ENCODE assay signal across 8 mouse cellular contexts in genomic region chrX:104482572-104483443, GRCm38 (mm10). TPM values are rescaled to one million over a fixed set of nuclear protein-coding genes. Genes with fewer than 3 reads are reported as not detected.
DNase-seq lines count a peak whose midpoint lies in the region; ATAC-seq and TF ChIP-seq lines count a peak whose summit lies in the region.

Gene Uprt, plus strand, starts transcription at chrX:104482818.

- H3K4me3 ChIP-seq in hindbrain, embryonic 16.5 days (ENCODE audit: low read length): peak within 1 kb of the TSS; percentile 58
- H3K4me3 ChIP-seq in left cerebral cortex, adult 2 months: peak within 1 kb of the TSS; percentile 64
- peak within 1 kb of the TSS; percentile 66 for H3K4me3 ChIP-seq in macrophage (ENCODE audit: inconsistent target)

- H3K36me3 ChIP-seq in hindbrain, embryonic 16.5 days (ENCODE audit: control insufficient read depth, insufficient read depth, low read length): no peaks in the 10 kb centered on the region
- H3K36me3 ChIP-seq in macrophage (ENCODE audit: inconsistent target): no peaks in the 10 kb centered on the region

- H3K27ac ChIP-seq in hindbrain, embryonic 16.5 days (ENCODE audit: low read depth, low read length): peak within 1 kb of the TSS; percentile 53
- H3K27ac ChIP-seq in left cerebral cortex, adult 2 months: peak within 1 kb of the TSS; percentile 50; the same call in 1 of the 2 replicates
- H3K27ac ChIP-seq in macrophage: peak within 1 kb of the TSS; percentile 63

- no peaks in the 10 kb centered on the region; the same call in 1 of the 2 replicates for H3K27me3 ChIP-seq in hindbrain, embryonic 16.5 days (replicated peaks; ENCODE audit: control insufficient read depth, insufficient read depth, low read length)

- peak; percentile 55 for DNase-seq in ZHBTc4 (ENCODE audit: low read depth, low spot score)
- DNase-seq in cerebellum, postnatal 4 days (ENCODE audit: low spot score in 2 of 2): peak; percentile 23 to 69
- DNase-seq in gastrocnemius, adult 18-20 months (ENCODE audit: low spot score): peak; percentile 82
- DNase-seq in left cerebral cortex, adult 2 months (ENCODE audit: extremely low spot score in 1 of 2, low spot score in 2 of 2): peak; percentile 65 to 75
- peak; percentile 82 for DNase-seq in right cerebral cortex, adult 18-20 months
- peak; percentile 32 for DNase-seq in urinary bladder, adult 2 months (ENCODE audit: low spot score)

- TF ChIP-seq CTCF in left cerebral cortex, adult 2 months (IDR thresholded peaks at IDR 0.05): no peak

- WGBS in hindbrain, embryonic 16.5 days: 15% methylated on average over 29 of the region's 34 CpGs
- WGBS in macrophage (ENCODE audit: missing documents): 20% methylated on average over 31 of the region's 34 CpGs

- peak; percentile 99 for ATAC-seq in hindbrain, embryonic 16.5 days

- H3K9ac ChIP-seq in hindbrain, embryonic 16.5 days (ENCODE audit: low read depth, low read length): peak within 1 kb of the TSS; percentile 69

- peaks cover 41% of the 10 kb centered on the region for H3K79me2 ChIP-seq in macrophage (ENCODE audit: inconsistent target)

- no peaks in the 10 kb centered on the region for H3K9me3 ChIP-seq in hindbrain, embryonic 16.5 days (ENCODE audit: control insufficient read depth, low read length)

- intact Hi-C loops in left cerebral cortex, adult 2 months (cut with DNase I): loop anchor here (2.0 kb wide), 1 partner anchor 70 kb away; the partner anchor contains the start of gene Abcb7

- H3K4me1 ChIP-seq in hindbrain, embryonic 16.5 days (ENCODE audit: control insufficient read depth, insufficient read depth, low read depth, low read length): no peaks in the 10 kb centered on the region

- H3K4me2 ChIP-seq in hindbrain, embryonic 16.5 days (ENCODE audit: low read length): peak within 1 kb of the TSS; percentile 61

RNA-seq across cellular contexts. Expression of gene Uprt, which starts in this region (rescaled TPM):
- total RNA-seq in gastrocnemius, adult 18-20 months (2021): 10 to 100 TPM; 10.2 to 11.1 TPM
- 1.9 and 2.0 TPM in 2 replicates for polyA plus RNA-seq in hindbrain, embryonic 16.5 days (2015; fragmentation: Nextera tagmentation; extraction: Ambion mirVana)
- 10 to 100 TPM; 15.0 to 15.5 TPM for total RNA-seq in left cerebral cortex, adult 2 months (2021)
- total RNA-seq in macrophage (2018; cell fraction: chromatin; rRNA removed): 10 to 100 TPM in 14 of 26 experiments, 1 to 10 TPM in 12; 3.1 to 21.7 (median 10.6) TPM
- 10 to 100 TPM; 17.0 to 28.4 (median 23.4) TPM for total RNA-seq in macrophage (2018; cell fraction: cytosol; rRNA removed)
- total RNA-seq in macrophage (2018; cell fraction: nucleus; rRNA removed): 10 to 100 TPM in 23 of 26 experiments, 1 to 10 TPM in 3; 7.6 to 42.8 (median 18.4) TPM
- 7.0 to 17.1 TPM (median 12.5 TPM) in 3 replicates for polyA plus RNA-seq in macrophage (2018)
- polyA plus RNA-seq in urinary bladder, adult 2 months (2012; rRNA removed): 3.9 and 5.1 TPM in 2 replicates

Comparison
In these comparisons a context has a peak if more than half of its experiments do, and no peak if none do; other contexts are left out.
1. Peak in every context shown above with its lines: DNase-seq, ATAC-seq, H3K4me3 ChIP-seq and H3K27ac ChIP-seq.
2. DNase-seq: peak in every context shown above with its lines; median percentile 82 in gastrocnemius, adult 18-20 months; 82 in right cerebral cortex, adult 18-20 months; 70 in left cerebral cortex, adult 2 months; 55 in ZHBTc4; 46 in cerebellum, postnatal 4 days; 32 in urinary bladder, adult 2 months.